Mouse (Mus musculus): ENCODE measurements around the gene Scarb1. TPM values are rescaled to one million over a fixed set of nuclear protein-coding genes. Genes with fewer than 3 reads are reported as not detected.

Gene Scarb1
- polyA plus RNA-seq, 1 experiment from 2014 or later: 45.9 TPM

DNA sequence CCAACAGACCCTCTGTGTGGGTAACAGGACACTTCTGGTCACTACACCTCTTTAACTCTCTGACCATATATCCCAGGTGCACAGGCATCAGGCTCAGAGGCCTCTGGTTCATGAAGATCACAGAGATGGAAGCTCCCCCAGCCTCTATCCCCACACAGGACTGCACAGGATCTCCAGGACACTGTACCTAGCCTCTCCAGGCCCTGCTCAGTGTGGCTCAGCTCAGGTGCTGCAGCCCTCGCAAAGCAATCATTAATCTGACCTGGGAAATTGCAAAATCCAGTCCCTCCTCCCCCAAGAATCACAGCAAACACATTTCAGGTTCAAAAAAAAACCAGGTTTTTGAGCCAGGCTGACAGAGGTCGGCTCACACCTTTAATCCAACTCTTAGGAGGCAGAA is 29.9 kb downstream of the Scarb1 start:
- Histone ChIP-seq H3K36me3 (replicated peaks) (no peaks in the 10 kb centered on the region), H3K4me1 (peaks cover 7% of the 10 kb centered on the region; the same call in 1 of the 2 replicates), H3K4me2 (no peak overlapping the region), H3K27me3 (replicated peaks) (no peaks in the 10 kb centered on the region), H3K9ac (no peak overlapping the region), H3K27ac (no peak overlapping the region), H3K9me3 (no peaks in the 10 kb centered on the region), H3K4me3 (no peak overlapping the region)
- WGBS: 77% methylated on average over 2 of the region's 2 CpGs
- no peak for ATAC-seq (replicated peaks)

DNA sequence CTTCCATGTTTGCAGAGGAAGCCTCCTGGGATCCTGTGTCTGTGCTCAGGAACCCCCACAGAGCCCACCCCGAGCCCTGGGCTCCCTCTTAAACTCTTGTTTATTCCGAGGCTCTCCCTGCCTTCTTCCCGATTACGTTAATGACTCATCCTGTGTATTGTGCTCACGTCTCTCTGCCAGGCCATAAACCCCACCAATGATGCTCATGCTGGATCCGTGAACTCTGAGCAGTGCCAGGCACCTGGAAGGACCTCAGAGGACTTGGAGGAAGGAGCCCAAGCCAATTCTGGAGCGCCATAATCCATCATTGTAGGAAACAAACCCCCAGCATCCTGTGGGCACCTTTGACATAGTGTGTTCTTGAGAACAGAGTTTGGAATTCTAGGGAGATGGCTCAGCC is 31.7 kb downstream of the Scarb1 start:
- no peak for ATAC-seq (replicated peaks)
- 79% methylated on average over 7 of the region's 7 CpGs for WGBS
- H3K27ac ChIP-seq: no peak overlapping the region

DNA sequence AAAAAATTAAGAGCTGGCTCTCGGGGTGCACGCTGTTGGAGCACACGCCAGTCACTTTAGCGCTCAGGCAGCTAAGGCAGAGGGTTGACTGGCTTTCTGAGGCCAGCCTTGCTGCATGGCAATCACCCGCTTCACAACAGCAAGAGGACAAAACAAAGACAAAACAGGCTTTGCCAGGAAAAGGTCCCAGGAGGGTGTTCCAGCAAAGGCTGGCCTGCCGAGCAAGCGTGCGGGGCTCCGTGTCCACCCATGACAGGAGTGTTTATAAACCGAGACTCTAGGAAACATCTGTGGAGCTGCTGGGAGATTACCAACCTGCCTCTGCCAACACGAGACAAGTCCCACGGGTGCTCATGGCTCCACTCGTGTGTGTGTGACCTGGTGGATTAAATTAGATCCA is 34.1 kb downstream of the Scarb1 start:
- H3K36me3 ChIP-seq (replicated peaks): no peaks in the 10 kb centered on the region
- H3K4me3 ChIP-seq: no peak overlapping the region
- no peak overlapping the region for H3K27ac ChIP-seq
- 0 out of 2 replicates have a peak, but pooled peaks cover 9% of the 10 kb centered on the region for H3K4me1 ChIP-seq
- H3K27me3 ChIP-seq (replicated peaks): no peaks in the 10 kb centered on the region
- no peak for ATAC-seq (replicated peaks)
- 67% methylated on average over 13 of the region's 13 CpGs for WGBS
- no peak overlapping the region for H3K9ac ChIP-seq
- H3K9me3 ChIP-seq: no peaks in the 10 kb centered on the region
- no peak overlapping the region for H3K4me2 ChIP-seq

More for the DNA sequence above, 31.7 kb downstream of the Scarb1 start:
- H3K4me3 ChIP-seq: no peak overlapping the region
- no peak overlapping the region for H3K9ac ChIP-seq
- H3K9me3 ChIP-seq: no peaks in the 10 kb centered on the region
- H3K4me2 ChIP-seq: no peak overlapping the region
- no peaks in the 10 kb centered on the region for H3K36me3 ChIP-seq (replicated peaks)
- H3K27me3 ChIP-seq (replicated peaks): no peaks in the 10 kb centered on the region
- H3K4me1 ChIP-seq: peaks cover 13% of the 10 kb centered on the region; the same call in 1 of the 2 replicates

DNA sequence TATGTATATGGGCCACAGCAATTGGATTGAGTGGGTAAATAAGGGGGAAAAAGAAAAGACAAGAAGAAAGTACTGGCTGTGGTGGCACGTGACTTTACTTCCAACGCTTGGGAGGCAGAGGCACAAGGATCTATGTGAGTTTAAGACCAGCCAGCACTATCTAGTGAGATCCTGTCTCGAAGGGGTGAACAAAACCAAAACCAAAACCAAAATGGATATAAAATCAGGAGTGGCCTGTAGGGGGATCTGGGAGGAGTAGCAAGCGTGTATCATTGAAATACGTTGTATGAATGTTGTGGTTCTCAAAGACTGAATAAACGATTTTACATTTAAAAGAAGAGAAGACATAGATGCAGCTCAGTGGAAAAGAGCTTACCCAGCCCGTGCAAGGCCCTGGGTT is 34.5 kb downstream of the Scarb1 start:
- Histone ChIP-seq H3K4me2 (no peak overlapping the region), H3K9me3 (no peaks in the 10 kb centered on the region), H3K27ac (no peak overlapping the region), H3K9ac (no peak overlapping the region), H3K27me3 (replicated peaks) (no peaks in the 10 kb centered on the region), H3K4me3 (no peak overlapping the region), H3K4me1 (0 out of 2 replicates have a peak, but pooled peaks cover 9% of the 10 kb centered on the region), H3K36me3 (replicated peaks) (no peaks in the 10 kb centered on the region)
- 82% methylated on average over 7 of the region's 7 CpGs for WGBS
- ATAC-seq (replicated peaks): no peak

DNA sequence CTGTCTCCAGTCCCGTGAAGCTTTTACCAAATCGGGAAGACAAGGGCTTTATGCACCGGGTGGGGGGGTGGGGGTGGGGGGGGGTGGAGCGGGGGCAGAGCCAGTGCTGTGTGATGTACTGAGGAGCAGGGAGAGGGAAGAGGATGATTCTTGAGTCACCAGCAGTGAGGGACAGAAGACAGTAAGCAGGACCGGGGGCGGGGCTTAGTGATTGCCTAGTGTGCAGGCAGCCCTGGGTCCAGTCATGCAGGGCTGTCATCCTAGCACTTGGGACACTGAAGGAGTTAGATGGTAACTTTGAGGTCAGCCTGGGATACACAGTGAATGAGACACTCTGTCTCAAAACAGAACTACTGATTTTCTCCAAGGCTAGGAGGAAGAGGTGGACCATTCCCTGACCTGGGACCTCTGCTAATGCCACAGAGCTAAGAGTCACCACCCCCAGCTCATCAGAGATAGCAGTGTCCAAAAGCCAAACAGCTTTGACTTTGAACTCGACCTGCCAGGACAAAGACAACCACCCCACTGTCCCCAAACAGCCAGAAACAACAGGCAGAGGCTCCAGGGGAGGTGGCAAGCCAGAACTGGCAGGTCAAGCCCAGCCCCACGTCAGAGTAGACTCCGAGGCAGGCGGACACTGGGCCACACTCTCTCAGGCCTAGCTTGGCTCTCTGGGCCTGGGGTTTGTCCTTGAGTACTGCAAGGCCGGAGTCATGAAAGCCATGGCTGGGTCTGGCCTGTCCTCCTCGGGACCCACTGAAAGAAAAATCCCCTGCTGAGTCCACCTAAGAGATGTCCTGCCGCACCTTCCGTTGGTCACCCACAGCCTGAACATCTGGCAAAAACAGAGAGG is 35.4 kb downstream of the Scarb1 start:
- H3K27ac ChIP-seq: no peak overlapping the region
- 0 out of 2 replicates have a peak, but pooled peaks cover 9% of the 10 kb centered on the region for H3K4me1 ChIP-seq
- H3K36me3 ChIP-seq (replicated peaks): 0 out of 2 replicates have a peak, but pooled peaks cover under 1% of the 10 kb centered on the region
- no peak overlapping the region for H3K9ac ChIP-seq
- H3K27me3 ChIP-seq (replicated peaks): no peaks in the 10 kb centered on the region
- no peaks in the 10 kb centered on the region for H3K9me3 ChIP-seq
- 54% methylated on average over 14 of the region's 14 CpGs for WGBS
- H3K4me3 ChIP-seq: no peak overlapping the region
- ATAC-seq (replicated peaks): no peak
- no peak overlapping the region for H3K4me2 ChIP-seq

DNA sequence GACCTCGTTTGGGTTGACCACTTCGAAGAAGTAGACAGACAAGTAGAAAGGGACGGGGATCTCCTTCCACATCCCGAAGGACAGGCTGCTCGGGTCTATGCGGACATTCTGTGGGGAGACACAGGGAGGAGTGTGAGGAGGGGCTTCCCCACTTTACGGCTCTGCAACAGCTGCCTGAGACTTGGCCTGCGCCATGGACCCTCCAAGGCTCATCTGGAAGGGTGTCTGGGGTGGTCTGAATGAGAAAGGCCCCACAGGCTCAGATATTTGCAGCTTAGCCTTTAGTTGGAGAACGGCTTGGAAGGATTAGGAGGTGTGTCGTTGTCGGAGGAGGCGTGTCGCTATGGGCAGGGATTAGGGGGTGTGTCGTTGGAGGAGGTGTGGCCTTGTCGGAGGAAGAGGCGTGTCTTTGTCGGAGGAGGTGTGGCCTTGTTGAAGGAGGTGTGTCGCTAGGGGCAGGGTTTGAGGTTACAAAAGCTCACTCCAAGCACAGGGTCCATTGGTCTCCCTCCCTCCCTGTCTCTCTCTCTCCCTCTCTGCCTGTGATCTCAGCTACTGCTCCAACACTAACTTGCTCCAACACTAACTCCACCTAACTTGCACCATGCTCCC is 36.5 kb downstream of the Scarb1 start:
- Histone ChIP-seq H3K9ac (no peak overlapping the region), H3K9me3 (no peaks in the 10 kb centered on the region), H3K36me3 (replicated peaks) (peaks cover 6% of the 10 kb centered on the region; the same call in 1 of the 2 replicates), H3K27ac (no peak overlapping the region), H3K27me3 (replicated peaks) (no peaks in the 10 kb centered on the region), H3K4me3 (no peak overlapping the region), H3K4me2 (peak overlapping the region; percentile 23), H3K4me1 (0 out of 2 replicates have a peak, but pooled peaks cover 9% of the 10 kb centered on the region)
- WGBS: 16% methylated on average over 18 of the region's 18 CpGs
- ATAC-seq (replicated peaks): peak; percentile 72

DNA sequence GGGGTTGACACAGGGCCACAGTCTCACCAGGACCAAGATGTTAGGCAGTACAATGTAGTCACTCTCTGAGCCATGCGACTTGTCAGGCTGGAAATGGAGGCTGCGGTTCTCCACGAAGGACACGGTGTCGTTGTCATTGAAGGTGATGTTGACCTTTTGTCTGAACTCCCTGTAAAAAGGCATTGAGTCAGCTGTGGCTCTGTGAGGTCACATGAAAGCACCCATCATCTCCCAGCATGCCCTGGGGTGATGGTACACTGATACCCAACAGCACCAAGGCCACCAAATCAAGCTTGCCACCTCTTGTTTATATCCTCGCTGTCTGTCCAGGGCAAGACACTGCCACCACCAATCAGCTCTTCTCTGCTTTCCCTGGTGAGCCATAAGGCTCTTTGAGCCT is 37.8 kb downstream of the Scarb1 start:
- WGBS: 89% methylated on average over 6 of the region's 6 CpGs
- no peak for ATAC-seq (replicated peaks)
- no peak overlapping the region for H3K4me3 ChIP-seq
- peaks cover 6% of the 10 kb centered on the region; the same call in 1 of the 2 replicates for H3K36me3 ChIP-seq (replicated peaks)
- H3K4me2 ChIP-seq: no peak overlapping the region
- no peak overlapping the region for H3K9ac ChIP-seq
- H3K9me3 ChIP-seq: no peaks in the 10 kb centered on the region
- 0 out of 2 replicates have a peak, but pooled peaks cover 9% of the 10 kb centered on the region for H3K4me1 ChIP-seq
- no peaks in the 10 kb centered on the region for H3K27me3 ChIP-seq (replicated peaks)
- H3K27ac ChIP-seq: no peak overlapping the region

DNA sequence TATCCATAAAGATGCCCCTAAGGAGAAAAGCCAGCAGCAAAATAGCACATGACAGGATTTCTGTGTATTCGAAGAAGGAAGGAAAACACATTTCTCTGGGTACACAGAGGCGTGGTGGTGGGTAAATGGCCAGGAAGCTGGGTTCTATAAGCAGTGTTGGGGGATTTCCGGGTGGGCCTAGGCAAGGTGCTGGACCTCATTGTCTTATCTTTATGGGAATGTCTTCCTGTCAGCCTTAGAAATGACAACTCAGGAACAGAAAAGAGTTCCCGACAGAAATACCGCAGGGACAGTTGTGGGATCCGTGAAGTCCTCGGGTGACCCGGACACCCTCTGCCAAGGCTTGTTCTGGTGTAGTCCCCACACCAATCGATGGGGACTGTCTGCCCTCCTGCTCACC is 42.7 kb downstream of the Scarb1 start:
- no peaks in the 10 kb centered on the region for H3K9me3 ChIP-seq
- no peak overlapping the region for H3K4me2 ChIP-seq
- H3K36me3 ChIP-seq (replicated peaks): peaks cover 6% of the 10 kb centered on the region; the same call in 1 of the 2 replicates
- 93% methylated on average over 9 of the region's 9 CpGs for WGBS
- no peaks in the 10 kb centered on the region for H3K4me1 ChIP-seq
- ATAC-seq (replicated peaks): no peak
- H3K9ac ChIP-seq: no peak overlapping the region
- H3K27ac ChIP-seq: no peak overlapping the region
- H3K4me3 ChIP-seq: no peak overlapping the region
- no peaks in the 10 kb centered on the region for H3K27me3 ChIP-seq (replicated peaks)

DNA sequence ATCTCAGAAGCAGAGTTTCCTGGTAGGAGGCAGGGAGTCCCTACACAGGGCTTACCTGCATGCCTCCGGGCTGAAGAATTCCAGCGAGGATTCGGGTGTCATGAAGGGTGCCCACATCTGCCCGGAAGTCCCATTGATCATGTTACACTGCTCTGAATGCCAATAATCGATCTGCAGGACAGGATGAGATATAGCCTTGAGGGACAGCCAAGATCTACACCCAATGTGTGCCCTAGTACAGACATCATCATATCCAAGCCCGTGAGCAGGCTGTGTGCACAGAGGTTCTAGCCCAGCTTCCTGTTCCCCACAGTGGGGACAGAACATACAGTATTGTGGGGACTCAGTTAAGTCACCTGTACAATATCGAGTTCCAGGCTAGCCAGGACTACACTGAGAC is 43.7 kb downstream of the Scarb1 start:
- WGBS: 97% methylated on average over 7 of the region's 7 CpGs

DNA sequence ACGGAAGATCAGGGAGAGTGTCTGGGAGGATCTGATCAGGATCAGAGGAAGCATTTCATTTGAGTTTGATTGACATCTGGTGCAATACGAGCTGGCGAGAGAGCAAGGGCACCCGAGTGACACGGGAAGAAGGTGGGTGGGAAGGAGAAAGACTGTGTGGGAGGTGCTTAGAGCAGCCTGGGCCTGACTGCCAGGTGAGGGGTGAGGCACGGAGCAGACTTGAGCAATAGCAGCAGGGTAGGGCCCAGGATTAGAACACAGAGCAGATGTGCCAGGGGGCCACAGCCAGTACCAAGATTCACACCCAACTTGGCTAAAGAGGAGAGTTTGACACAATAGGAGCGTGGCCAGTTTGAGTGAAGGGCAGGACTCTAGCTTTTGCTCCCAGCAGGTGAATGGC is 47.9 kb downstream of the Scarb1 start:
- Histone ChIP-seq H3K9ac (no peak overlapping the region), H3K4me2 (no peak overlapping the region), H3K4me1 (no peaks in the 10 kb centered on the region), H3K27ac (no peak overlapping the region), H3K36me3 (replicated peaks) (no peaks in the 10 kb centered on the region), H3K9me3 (no peaks in the 10 kb centered on the region), H3K27me3 (replicated peaks) (no peaks in the 10 kb centered on the region), H3K4me3 (no peak overlapping the region)
- no peak for ATAC-seq (replicated peaks)
- 63% methylated on average over 7 of the region's 7 CpGs for WGBS

More for the DNA sequence above, 43.7 kb downstream of the Scarb1 start:
- Histone ChIP-seq H3K36me3 (replicated peaks) (peaks cover 6% of the 10 kb centered on the region; the same call in 1 of the 2 replicates), H3K9me3 (no peaks in the 10 kb centered on the region), H3K4me2 (no peak overlapping the region), H3K9ac (no peak overlapping the region), H3K4me3 (no peak overlapping the region), H3K27me3 (replicated peaks) (no peaks in the 10 kb centered on the region), H3K27ac (no peak overlapping the region), H3K4me1 (no peaks in the 10 kb centered on the region)
- no peak for ATAC-seq (replicated peaks)

DNA sequence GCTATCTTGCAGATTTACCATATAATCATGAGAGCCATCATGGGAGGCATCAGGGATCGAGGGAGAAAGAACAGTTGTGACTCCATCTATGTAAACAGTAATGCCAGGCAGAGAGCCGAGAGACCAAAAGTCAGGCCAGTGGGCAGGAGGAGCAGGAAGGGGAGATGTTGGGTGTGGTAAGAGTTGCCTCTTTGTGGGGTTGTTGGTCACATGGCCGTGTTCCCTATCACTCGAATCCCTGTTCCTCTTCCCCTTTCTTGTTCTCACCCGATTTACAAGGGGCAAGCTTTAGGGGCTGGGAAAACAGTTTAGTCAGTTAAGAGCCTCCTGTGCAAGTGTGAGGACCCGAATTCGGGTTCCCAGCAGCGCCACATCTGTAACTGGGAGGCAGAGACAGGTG is 49.0 kb downstream of the Scarb1 start:
- Histone ChIP-seq H3K9me3 (no peaks in the 10 kb centered on the region), H3K27me3 (replicated peaks) (no peaks in the 10 kb centered on the region), H3K4me2 (no peak overlapping the region), H3K27ac (no peak overlapping the region), H3K4me1 (no peaks in the 10 kb centered on the region), H3K36me3 (replicated peaks) (no peaks in the 10 kb centered on the region), H3K9ac (no peak overlapping the region), H3K4me3 (no peak overlapping the region)
- WGBS: 89% methylated on average over 8 of the region's 8 CpGs
- no peak for ATAC-seq (replicated peaks)

DNA sequence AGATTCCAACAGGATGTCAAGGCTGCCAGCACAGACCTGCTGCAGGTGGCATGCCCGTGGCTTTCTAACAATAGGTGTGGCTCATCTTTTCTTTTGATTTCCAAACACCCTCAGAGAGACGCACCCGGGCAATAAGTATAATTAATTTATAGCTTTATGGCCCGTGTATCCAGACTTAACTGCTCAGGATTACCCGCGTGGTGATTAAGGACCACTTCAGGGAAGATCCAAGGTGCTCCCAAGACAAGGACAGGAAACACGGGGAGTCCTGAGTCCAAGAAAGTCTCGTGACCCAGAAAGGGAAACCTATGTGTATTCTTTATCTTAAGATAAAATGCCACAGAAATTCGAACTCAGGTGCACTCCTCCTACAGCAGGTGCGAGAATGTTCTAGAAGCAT is 49.5 kb downstream of the Scarb1 start:
- no peak overlapping the region for H3K27ac ChIP-seq
- H3K27me3 ChIP-seq (replicated peaks): no peaks in the 10 kb centered on the region
- WGBS: 89% methylated on average over 10 of the region's 10 CpGs
- H3K4me1 ChIP-seq: no peaks in the 10 kb centered on the region
- no peak overlapping the region for H3K4me3 ChIP-seq
- H3K36me3 ChIP-seq (replicated peaks): no peaks in the 10 kb centered on the region
- H3K4me2 ChIP-seq: no peak overlapping the region
- ATAC-seq (replicated peaks): no peak
- H3K9me3 ChIP-seq: no peaks in the 10 kb centered on the region
- no peak overlapping the region for H3K9ac ChIP-seq

All from midbrain, embryonic 15.5 days (tissue).